Mouse (Mus musculus) spleen, adult 2 months (tissue): ENCODE results near the gene St6galnac3.

Experiments
- CTCF ChIP-seq: fragments of 200-500 bp; IDR thresholded peaks from 2 replicates; pipeline ENCODE4 v1.5.1; 2011; ENCODE audit warnings: mild to moderate bottlenecking, inconsistent platforms; ENCODE audit not compliant: insufficient read depth, insufficient read length, insufficient replicate concordance; ENCODE audit errors: extremely low read depth
- POLR2A ChIP-seq: fragments of 200-500 bp; IDR thresholded peaks from 2 replicates; pipeline ENCODE4 v1.6.1; 2011; ENCODE audit warnings: low read depth, low read length, inconsistent platforms

GRCm38 (mm10) chr3:153509643-153510042 is 215.3 kb downstream of the St6galnac3 start:
- TF ChIP-seq CTCF (no peak), POLR2A (no peak)
